Mouse (Mus musculus) spleen, adult 2 months (tissue): ENCODE measurements at regions not wholly inside any gene's neighbourhood (a gene's known extent, or its start where the extent isn't known, plus 50 kb on each side); places are given as distances from the start of the nearest gene placed in this dataset.

Experiments used
- CTCF ChIP-seq: fragments of 200-500 bp; IDR thresholded peaks from 2 replicates; pipeline ENCODE4 v1.5.1; 2011; ENCODE audit warnings: mild to moderate bottlenecking, inconsistent platforms; ENCODE audit not compliant: insufficient read depth, insufficient read length, insufficient replicate concordance; ENCODE audit errors: extremely low read depth
- POLR2A ChIP-seq: fragments of 200-500 bp; IDR thresholded peaks from 2 replicates; pipeline ENCODE4 v1.6.1; 2011; ENCODE audit warnings: low read depth, low read length, inconsistent platforms

DNA sequence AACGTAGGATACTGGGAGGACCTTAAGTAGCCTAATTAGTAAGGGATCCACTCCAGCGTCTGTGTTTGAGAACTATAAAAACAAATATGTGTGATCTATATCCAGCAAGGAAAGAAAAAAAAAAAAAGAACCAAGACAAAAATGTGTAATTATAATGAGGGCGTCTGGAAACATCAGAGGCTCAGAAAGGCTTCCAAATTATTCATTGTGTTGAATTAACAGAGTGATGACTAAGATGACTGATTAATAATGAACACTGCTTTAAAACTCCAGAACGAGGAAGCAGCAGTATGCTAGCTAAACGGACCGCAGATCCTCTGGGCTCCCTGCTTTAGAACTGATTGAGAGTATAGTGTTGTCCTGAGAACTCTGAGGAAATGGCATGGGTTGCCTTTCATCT lies 421.0 kb downstream of the Sorl1 start:
- TF ChIP-seq CTCF: no peak
- TF ChIP-seq POLR2A: no peak
